8 mouse cellular contexts compared by ENCODE assay signal in genomic region chr5:140151871-140152270, GRCm38 (mm10).
DNase-seq lines count a peak whose midpoint lies in the region; ATAC-seq and TF ChIP-seq lines count a peak whose summit lies in the region.

No protein-coding gene starts in this region.

- WGBS in forebrain, embryonic 15.5 days = 14% methylated on average over 2 of the region's 2 CpGs
- 34% methylated on average over 2 of the region's 2 CpGs for WGBS in forebrain, embryonic 11.5 days

- no peaks in the 10 kb centered on the region; the same call in 1 of the 2 replicates for H3K4me1 ChIP-seq in forebrain, embryonic 15.5 days
- H3K4me1 ChIP-seq in forebrain, embryonic 11.5 days (replicated peaks; ENCODE audit: control insufficient read depth, insufficient read depth, low read length) = no peaks in the 10 kb centered on the region; the same call in 1 of the 2 replicates
- H3K4me1 ChIP-seq in cortical plate, adult 2 months (ENCODE audit: control insufficient read depth, insufficient read depth, low read length) = peaks cover 1% of the 10 kb centered on the region; the same call in 1 of the 2 replicates

- no peak for TF ChIP-seq CTCF in cortical plate, adult 2 months (IDR thresholded peaks at IDR 0.05; ENCODE audit: extremely low read depth, insufficient read depth, low read length)

- H3K36me3 ChIP-seq in forebrain, embryonic 15.5 days = no peaks in the 10 kb centered on the region
- no peaks in the 10 kb centered on the region for H3K36me3 ChIP-seq in forebrain, embryonic 11.5 days (ENCODE audit: control insufficient read depth, insufficient read depth, low read length)

- ATAC-seq in forebrain, embryonic 15.5 days (replicated peaks) = no peak
- ATAC-seq in forebrain, embryonic 11.5 days (replicated peaks; ENCODE audit: low FRiP score) = no peak
- no peak for ATAC-seq in megakaryocyte progenitor cell, adult 5-6 weeks (replicated peaks; ENCODE audit: poor library complexity)

- H3K9ac ChIP-seq in forebrain, embryonic 15.5 days (replicated peaks) = no peak overlapping the region
- no peak overlapping the region for H3K9ac ChIP-seq in forebrain, embryonic 11.5 days (ENCODE audit: low read length)

- peak overlapping the region; percentile 9; the same call in 1 of the 2 replicates for H3K27ac ChIP-seq in forebrain, embryonic 15.5 days (replicated peaks)
- no peak overlapping the region for H3K27ac ChIP-seq in forebrain, embryonic 11.5 days (ENCODE audit: low read depth, low read length)
- H3K27ac ChIP-seq in cortical plate, adult 2 months (ENCODE audit: insufficient read depth, low read length) = peak overlapping the region; percentile 59; the same call in 1 of the 2 replicates

- no peak for DNase-seq in forebrain, embryonic 11.5 days (ENCODE audit: low spot score)
- peak; percentile 20 to 54 for DNase-seq in layer of hippocampus, adult 18-20 months (ENCODE audit: low spot score in 2 of 2)
- DNase-seq in layer of hippocampus, adult 9-10 months (ENCODE audit: low spot score) = no peak
- DNase-seq in layer of hippocampus, postnatal 36 days = peak; percentile 19 to 32
- DNase-seq in adrenal gland, adult 8-10 months = no peak

- no peaks in the 10 kb centered on the region for H3K27me3 ChIP-seq in forebrain, embryonic 15.5 days
- H3K27me3 ChIP-seq in forebrain, embryonic 11.5 days (ENCODE audit: control insufficient read depth, insufficient read depth, low read length) = no peaks in the 10 kb centered on the region

- H3K4me2 ChIP-seq in forebrain, embryonic 15.5 days (replicated peaks) = no peak overlapping the region
- no peak overlapping the region for H3K4me2 ChIP-seq in forebrain, embryonic 11.5 days (ENCODE audit: low read depth, low read length, severe bottlenecking)

- TF ChIP-seq POLR2A in cortical plate, adult 2 months (IDR thresholded peaks at IDR 0.05; ENCODE audit: extremely low read depth, insufficient read depth, low read length) = no peak

- no peaks in the 10 kb centered on the region for H3K9me3 ChIP-seq in forebrain, embryonic 15.5 days
- no peaks in the 10 kb centered on the region for H3K9me3 ChIP-seq in forebrain, embryonic 11.5 days (ENCODE audit: control insufficient read depth, low read length)

- H3K4me3 ChIP-seq in forebrain, embryonic 15.5 days = no peak overlapping the region
- no peak overlapping the region for H3K4me3 ChIP-seq in forebrain, embryonic 11.5 days (ENCODE audit: low read depth, low read length)
- no peak overlapping the region for H3K4me3 ChIP-seq in cortical plate, adult 2 months (ENCODE audit: insufficient read depth, low read length)

Comparison
In these comparisons a context has a peak if more than half of its experiments do, and no peak if none do; other contexts are left out.
1. DNase-seq: peak in layer of hippocampus, adult 18-20 months (2 of 2) and layer of hippocampus, postnatal 36 days (2 of 2); none in forebrain, embryonic 11.5 days (single experiment), layer of hippocampus, adult 9-10 months (single experiment) and adrenal gland, adult 8-10 months (single experiment).